Mouse (Mus musculus) lung, postnatal 0 days (tissue): ENCODE measurements around the gene Hivep3. TPM values are rescaled to one million over a fixed set of nuclear protein-coding genes. Genes with fewer than 3 reads are reported as not detected.
A peak's percentile ranks its signal among the peaks of the same experiment; 100 is the strongest.

ENCODE experiments used
- ATAC-seq: fragments of 200-750 bp; cut with Nextera tagmentation; 2 replicates; pipeline ENCODE4 v1.8.0; 2017; ENCODE audit warnings: moderate library complexity
- DNase-seq: peaks from one replicate; pipeline ENCODE4 v3.0.0-alpha.2; 2016; ENCODE audit warnings: low spot score
- H3K27ac ChIP-seq: fragments of 300-500 bp; sonication (generic); 2 replicates; pipeline ENCODE4 v1.5.1; 2014; ENCODE audit warnings: antibody characterized with exemption, mild to moderate bottlenecking, low read length, mixed read lengths
- H3K27me3 ChIP-seq: fragments of 300-500 bp; sonication (generic); replicated peaks from 2 replicates; pipeline ENCODE4 v1.6.1; 2014; ENCODE audit warnings: low read length, mixed read lengths; ENCODE audit not compliant: insufficient read depth
- H3K36me3 ChIP-seq: fragments of 300-500 bp; sonication (generic); 2 replicates; pipeline ENCODE4 v1.6.1; 2014; ENCODE audit warnings: low read length, mixed read lengths; ENCODE audit not compliant: insufficient read depth
- H3K4me1 ChIP-seq: fragments of 300-500 bp; sonication (generic); 2 replicates; pipeline ENCODE4 v1.6.1; 2014; ENCODE audit warnings: antibody characterized with exemption, low read depth, low read length, mixed read lengths; ENCODE audit not compliant: insufficient read depth
- H3K4me2 ChIP-seq: fragments of 300-500 bp; sonication (generic); replicated peaks from 2 replicates; pipeline ENCODE4 v1.6.1; 2014; ENCODE audit warnings: low read depth, mild to moderate bottlenecking, low read length, moderate library complexity, mixed read lengths
- H3K4me3 ChIP-seq: fragments of 300-500 bp; sonication (generic); 2 replicates; pipeline ENCODE4 v1.5.1; 2014; ENCODE audit warnings: low read depth, low read length
- H3K9ac ChIP-seq: fragments of 300-500 bp; sonication (generic); replicated peaks from 2 replicates; pipeline ENCODE4 v1.6.1; 2014; ENCODE audit warnings: low read depth, mild to moderate bottlenecking
- H3K9me3 ChIP-seq: fragments of 300-500 bp; sonication (generic); 2 replicates; pipeline ENCODE4 v1.6.1; 2016; ENCODE audit warnings: low read length, mixed read lengths
- CTCF ChIP-seq: IDR thresholded peaks from 2 replicates; pipeline ENCODE4 v1.5.1; 2016; ENCODE audit warnings: antibody characterized with exemption, mild to moderate bottlenecking
- EP300 ChIP-seq: IDR thresholded peaks from 2 replicates; pipeline ENCODE4 v1.6.1; 2016; ENCODE audit warnings: antibody characterized with exemption, mild to moderate bottlenecking, control low read depth
- WGBS: fragments of 180-500 bp; shearing (Covaris S2); extraction: QIAGEN DNeasy Blood & Tissue Kit; methylation state at CpG from one replicate; pipeline ENCODE4 v1.1.7; 2014; 5-methylcytosine and 5-hydroxymethylcytosine counted together
- polyA plus RNA-seq: library from polyadenylated mRNA; unstranded; fragments of >200 nt; fragmentation: Nextera tagmentation; extraction: Ambion mirVana; gene quantifications from 2 replicates; pipeline ENCODE4 v1.2.1, GENCODE M21; 2015

Hivep3 gene
- polyA plus RNA-seq, 1 experiment from 2014 or later, result 30.7 TPM

- Histone ChIP-seq H3K27me3 (no peaks in the 10 kb centered on the region), H3K36me3 (no peaks in the 10 kb centered on the region), H3K4me3 (no peak overlapping the region), H3K4me1 (no peaks in the 10 kb centered on the region; the same call in 1 of the 2 replicates), H3K27ac (no peak overlapping the region), H3K4me2 (no peak overlapping the region), H3K9ac (no peak overlapping the region), H3K9me3 (no peaks in the 10 kb centered on the region)
- no peak for TF ChIP-seq EP300
- TF ChIP-seq CTCF, result no peak
- peak; percentile 31 for DNase-seq
- 0 out of 2 replicates have a peak, but pooled peaks have one; percentile 5 for ATAC-seq
- WGBS, result 49% methylated on average over 6 of the region's 6 CpGs
These were observed 136.8 kb downstream of the Hivep3 start for GRCm38 (mm10) chr4:119870411-119870810.

DNA sequence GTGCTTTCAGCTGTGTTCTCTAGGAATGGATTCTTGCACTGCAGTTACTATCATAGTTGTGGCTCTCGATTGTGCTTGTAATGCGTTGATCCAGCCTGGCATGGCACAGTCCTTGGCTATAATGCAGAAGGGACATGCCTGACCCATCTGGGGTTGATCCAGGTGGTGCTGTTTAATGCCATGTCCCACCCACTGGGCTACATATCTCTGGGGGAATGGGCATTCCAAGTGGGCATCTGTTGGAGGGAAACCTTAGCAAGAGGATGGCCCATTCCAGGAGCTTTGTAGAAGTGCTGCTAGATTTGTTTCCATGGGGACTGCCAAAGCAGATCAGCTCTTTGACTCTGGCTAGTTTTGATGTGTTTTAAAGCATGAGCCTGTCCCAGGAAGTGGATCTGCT lies 137.9 kb downstream of the Hivep3 start:
- DNase-seq, result no peak
- H3K4me1 ChIP-seq, result no peaks in the 10 kb centered on the region; the same call in 1 of the 2 replicates
- ATAC-seq, result no peak
- no peak overlapping the region for H3K9ac ChIP-seq
- no peak overlapping the region for H3K27ac ChIP-seq
- H3K4me2 ChIP-seq, result no peak overlapping the region
- H3K4me3 ChIP-seq, result no peak overlapping the region
- TF ChIP-seq CTCF (no peak), EP300 (no peak)
- no peaks in the 10 kb centered on the region for H3K36me3 ChIP-seq
- H3K9me3 ChIP-seq, result no peaks in the 10 kb centered on the region
- 98% methylated on average over 2 of the region's 2 CpGs for WGBS
- no peaks in the 10 kb centered on the region for H3K27me3 ChIP-seq

- DNase-seq, result no peak
- no peak overlapping the region for H3K27ac ChIP-seq
- 81% methylated on average over 10 of the region's 10 CpGs for WGBS
- no peak overlapping the region for H3K4me3 ChIP-seq
- H3K9ac ChIP-seq, result no peak overlapping the region
- H3K4me2 ChIP-seq, result no peak overlapping the region
- no peaks in the 10 kb centered on the region for H3K9me3 ChIP-seq
- H3K4me1 ChIP-seq, result no peaks in the 10 kb centered on the region; the same call in 1 of the 2 replicates
- no peak for ATAC-seq
- H3K36me3 ChIP-seq, result no peaks in the 10 kb centered on the region
- TF ChIP-seq EP300 (no peak), CTCF (no peak)
- H3K27me3 ChIP-seq, result no peaks in the 10 kb centered on the region
These were observed 138.4 kb downstream of the Hivep3 start for GRCm38 (mm10) chr4:119871861-119872582.

- Histone ChIP-seq H3K4me3 (no peak overlapping the region), H3K4me1 (no peaks in the 10 kb centered on the region; the same call in 1 of the 2 replicates), H3K9me3 (no peaks in the 10 kb centered on the region), H3K27ac (no peak overlapping the region), H3K27me3 (no peaks in the 10 kb centered on the region), H3K4me2 (no peak overlapping the region), H3K36me3 (no peaks in the 10 kb centered on the region), H3K9ac (no peak overlapping the region)
- no peak for DNase-seq
- ATAC-seq, result no peak
- no peak for TF ChIP-seq EP300
- TF ChIP-seq CTCF, result no peak
- WGBS, result 76% methylated on average over 6 of the region's 6 CpGs
These were observed 140.4 kb downstream of the Hivep3 start for GRCm38 (mm10) chr4:119873935-119874334.

DNA sequence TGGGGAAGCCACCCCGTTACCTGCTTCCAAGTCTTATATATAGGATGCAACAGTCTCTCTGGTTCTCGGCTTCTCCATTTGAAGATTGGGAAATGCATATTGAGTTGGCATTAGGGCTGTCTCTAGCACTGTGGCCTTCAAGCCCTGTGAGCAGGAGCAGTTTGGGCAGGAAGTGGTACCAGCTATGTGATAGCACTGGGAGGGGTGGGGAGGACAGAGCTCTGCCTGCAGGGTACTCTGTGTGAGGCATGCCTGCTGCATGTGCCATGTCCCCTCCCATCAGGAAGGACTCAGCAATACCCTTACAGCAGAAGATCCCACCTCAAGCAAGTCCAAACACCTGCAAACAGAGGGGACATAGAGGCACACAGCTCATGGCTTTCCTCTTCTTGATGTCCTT lies 142.0 kb downstream of the Hivep3 start:
- WGBS, result 89% methylated on average over 2 of the region's 2 CpGs
- no peak for DNase-seq
- Histone ChIP-seq H3K27ac (no peak overlapping the region), H3K9ac (no peak overlapping the region), H3K27me3 (no peaks in the 10 kb centered on the region), H3K9me3 (no peaks in the 10 kb centered on the region), H3K36me3 (no peaks in the 10 kb centered on the region), H3K4me2 (no peak overlapping the region), H3K4me1 (no peaks in the 10 kb centered on the region), H3K4me3 (no peak overlapping the region)
- ATAC-seq, result no peak
- TF ChIP-seq CTCF (no peak), EP300 (no peak)

DNA sequence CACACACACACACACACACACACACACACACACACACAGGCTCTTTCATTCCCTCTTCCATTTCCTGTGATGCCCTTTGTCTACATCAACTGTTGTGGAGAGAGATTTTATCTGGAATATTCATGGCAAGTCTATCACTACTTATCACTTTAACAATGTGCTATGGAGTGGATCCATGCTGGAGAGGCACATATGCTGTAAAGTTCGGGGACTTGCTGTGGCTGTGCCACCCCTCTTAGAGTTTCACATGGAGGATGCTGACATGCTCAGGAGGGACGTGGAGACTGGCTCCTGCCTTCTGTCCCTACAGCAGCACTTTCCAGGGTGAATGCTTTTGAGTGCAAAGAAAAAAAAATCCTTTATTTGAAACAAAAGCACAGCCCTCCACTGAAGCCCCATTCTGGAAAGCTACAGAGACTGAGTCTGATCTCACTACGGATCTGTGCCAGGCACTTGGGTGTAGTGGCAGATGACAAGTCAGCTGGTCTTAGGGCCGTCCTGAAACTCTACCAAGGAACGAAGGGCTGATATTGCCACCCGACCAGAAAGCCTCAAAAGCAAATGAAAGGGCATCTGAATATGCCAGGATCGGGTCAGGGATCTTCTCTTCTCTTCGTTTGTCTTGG lies 143.1 kb downstream of the Hivep3 start:
- no peaks in the 10 kb centered on the region for H3K4me1 ChIP-seq
- H3K9ac ChIP-seq, result no peak overlapping the region
- no peak overlapping the region for H3K4me2 ChIP-seq
- no peaks in the 10 kb centered on the region for H3K27me3 ChIP-seq
- no peak overlapping the region for H3K4me3 ChIP-seq
- ATAC-seq (no peak), DNase-seq (no peak)
- H3K9me3 ChIP-seq, result no peaks in the 10 kb centered on the region
- 0 out of 2 replicates have a peak overlapping the region, but pooled peaks have one; percentile 20 for H3K27ac ChIP-seq
- TF ChIP-seq CTCF, result no peak
- TF ChIP-seq EP300, result no peak
- WGBS, result 54% methylated on average over 8 of the region's 8 CpGs
- H3K36me3 ChIP-seq, result no peaks in the 10 kb centered on the region
